ENCODE assay signal across 21 mouse cellular contexts in the genomic region with DNA sequence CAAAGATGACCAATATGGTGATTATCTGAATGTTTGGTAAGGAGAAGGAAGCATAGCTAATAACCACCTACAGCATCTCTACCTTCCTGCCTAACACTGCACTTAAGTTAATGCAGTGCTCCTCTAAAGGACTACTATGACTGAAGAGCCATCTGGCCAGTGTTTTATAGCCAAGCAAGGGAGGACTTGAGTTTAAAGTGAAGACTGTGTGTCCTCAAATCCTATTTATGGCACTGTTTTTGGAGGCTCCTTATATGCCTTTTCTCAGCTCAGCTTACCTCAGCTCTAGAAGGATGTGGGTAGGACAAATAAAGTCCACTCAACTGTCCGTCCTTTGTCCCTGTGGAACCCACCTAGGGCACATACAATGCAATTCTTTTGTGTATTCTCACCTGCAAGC.
"Had no signal": no experiment of that assay in that cellular context is flagged by ENCODE, and none has a peak within 500 bp of the region (broad histone marks: within the 10 kb centered on the region; RNA-seq: fewer than 3 reads in every experiment).

No protein-coding gene starts in this region.

- DNase-seq: cerebellum, adult 8-10 months; cerebellum, adult 9-10 months; cerebellum, adult 9-11 months; cerebellum, postnatal 10 days; cerebellum, postnatal 14 days; cerebellum, postnatal 25 days; cerebellum, postnatal 36 days; embryo, embryonic 11 days; forebrain, postnatal 0 days; gastrocnemius, adult 2 months; gastrocnemius, postnatal 10 days; gastrocnemius, postnatal 14 days; gastrocnemius, postnatal 25 days; gastrocnemius, postnatal 36 days; heart, adult 11 months; heart, adult 18-20 months; heart, adult 2 months had no signal

- ATAC-seq: forebrain, embryonic 13.5 days; forebrain, embryonic 14.5 days; forebrain, embryonic 15.5 days; forebrain, embryonic 16.5 days; forebrain, postnatal 0 days had no signal
